Mouse (Mus musculus) neutrophil, adult 59 days (primary cell): ENCODE data around the gene Prss40. TPM values are rescaled to one million over a fixed set of nuclear protein-coding genes. Genes with fewer than 3 reads are reported as not detected.

Experiments used
- total RNA-seq, 2 experiments: library from RNA; stranded (reverse); gene quantifications; 1 replicate in 1 of 2; 2 replicates in 1 of 2; pipeline ENCODE4 v1.2.4; 2023

Prss40 gene
- not detected for total RNA-seq

DNA sequence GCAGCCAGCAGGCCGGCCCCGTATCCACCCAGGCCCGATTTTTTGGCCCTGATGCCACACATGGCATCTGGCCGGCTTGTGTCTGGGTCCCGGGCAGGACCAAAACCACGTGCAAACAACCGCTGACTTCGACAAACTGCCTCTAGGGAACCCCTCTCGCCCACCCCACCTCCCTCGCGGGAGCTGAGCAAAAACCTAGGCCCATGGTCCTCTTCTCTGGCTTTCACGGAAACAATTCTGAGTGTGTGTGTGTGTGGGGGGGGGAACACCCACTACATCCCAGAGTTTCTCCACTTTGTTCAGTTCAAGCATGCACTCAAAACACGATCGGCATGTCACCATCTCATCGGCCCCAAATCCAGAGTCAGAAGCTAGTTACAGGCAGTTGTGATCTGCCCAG is at the start of gene Prss40:
Gene Prss40, minus strand, starts transcription at position 101 of the 400 bp plus-strand sequence.

DNA sequence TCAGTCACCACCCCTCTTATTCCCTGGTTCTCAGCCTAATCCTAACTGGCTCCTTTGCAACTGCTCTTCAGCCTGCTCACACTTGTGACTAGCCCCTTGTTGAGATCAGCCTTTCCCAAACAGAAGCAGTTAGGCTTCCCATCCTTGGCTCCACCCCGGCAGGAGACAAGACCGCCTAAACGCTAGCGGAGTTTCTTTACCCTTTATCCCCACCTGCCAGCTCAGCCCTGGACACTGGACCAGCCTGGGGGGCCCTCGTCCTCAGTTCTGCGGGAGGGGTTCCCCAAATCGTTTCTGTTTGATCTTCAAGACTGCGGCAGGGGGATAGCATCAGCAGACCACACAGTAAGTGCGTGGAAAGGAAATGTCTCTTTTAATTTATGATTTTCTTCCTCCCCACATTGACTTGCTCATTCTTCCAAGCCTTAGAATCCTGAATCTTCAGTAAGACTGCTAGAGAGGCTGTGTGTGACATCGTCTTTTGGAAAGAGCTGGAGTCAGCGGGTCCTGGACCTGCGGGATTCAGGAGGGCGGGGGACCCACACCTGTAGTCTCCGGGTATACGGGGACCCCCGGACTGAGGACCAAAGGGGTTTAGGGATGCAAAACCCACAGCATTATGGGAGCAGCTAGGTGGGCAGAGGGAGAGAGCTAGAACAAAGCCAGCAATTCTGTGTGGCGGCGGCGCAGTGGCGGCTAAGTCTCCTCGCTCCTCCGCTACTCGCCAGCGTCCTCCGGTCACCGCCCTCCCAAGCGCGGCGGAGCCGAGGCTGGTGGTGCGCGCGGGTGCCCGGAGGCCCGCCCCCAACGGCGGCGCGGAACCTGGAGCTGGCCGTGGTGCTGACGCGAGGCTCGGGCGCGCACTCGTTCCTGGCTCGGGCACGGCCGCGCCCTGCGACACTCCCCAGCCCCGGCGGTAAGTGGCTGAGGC is 18.4 kb upstream of the Prss40 start, which contains the start of gene Amer3:
Gene Amer3, plus strand, starts transcription at position 807 of the 931 bp plus-strand sequence.

DNA sequence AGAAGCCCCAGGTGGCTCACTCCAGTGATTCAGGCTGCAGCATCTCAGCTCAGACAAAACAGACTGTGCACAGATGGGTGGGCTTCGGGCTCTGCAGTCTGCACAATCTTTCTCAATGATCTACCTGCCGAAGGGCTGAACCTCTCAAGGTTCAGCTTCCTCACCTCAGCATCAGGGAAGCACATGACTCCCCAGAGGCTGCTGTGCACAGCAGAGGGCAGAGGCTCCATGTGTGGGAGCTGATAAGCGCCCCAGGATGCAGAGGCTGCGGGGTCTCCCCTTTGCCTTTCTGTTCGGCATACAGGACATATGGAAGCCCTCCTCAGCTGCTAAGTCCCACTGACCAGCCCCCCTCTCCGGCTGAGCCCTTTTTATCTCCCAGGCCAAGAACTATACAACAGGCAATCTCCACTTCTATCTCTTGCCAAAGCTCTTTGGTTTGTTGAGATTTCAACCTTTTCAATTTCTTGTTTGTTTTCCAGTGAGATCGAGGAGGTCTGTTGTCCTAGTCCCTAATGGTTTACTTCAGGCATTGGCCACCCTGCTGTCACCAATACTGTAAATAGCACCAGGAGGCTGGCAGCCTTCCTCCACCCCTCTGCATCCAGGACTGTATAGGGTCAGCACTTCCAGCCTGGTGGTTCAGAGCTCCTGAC is 25.6 kb downstream of the Prss40 start, which contains the start of gene Cfc1:
Gene Cfc1, plus strand, starts transcription at position 606 of the 656 bp plus-strand sequence.

Other genes with a start within 250 kb of the Prss40 start
- 10 to 100 TPM; 19.0 to 19.6 TPM for gene Ccdc115, start 121.3 kb downstream of the Prss40 start, total RNA-seq
- gene Imp4, start 121.1 kb downstream of the Prss40 start, total RNA-seq, result 10 to 100 TPM; 36.4 to 39.2 TPM
- gene Ptpn18, start 101.2 kb downstream of the Prss40 start, total RNA-seq, result 100 to 1,000 TPM; 114 to 115 TPM
- gene Prss39, start 62.5 kb downstream of the Prss40 start, total RNA-seq, result not detected
- not detected for gene Cfc1, start 25.3 kb downstream of the Prss40 start, total RNA-seq
- not detected for gene Amer3, start 18.7 kb upstream of the Prss40 start, total RNA-seq